Mouse (Mus musculus): Measurements from ENCODE around the gene Edrf1.
A peak's percentile ranks its signal among the peaks of the same experiment; 100 is the strongest.
"Not testable (repeated sequence)": the region's sequence is repeated elsewhere in the genome, so short reads cannot be mapped to it uniquely, and the experiment has no call there.

The Edrf1 gene

GRCm38 (mm10) chr7:133645716-133646115 lies 8.4 kb downstream of the Edrf1 start:
- peak; percentile 58 for DNase-seq (ENCODE audit: low read depth, low spot score)

GRCm38 (mm10) chr7:133662467-133662866 lies 25.1 kb downstream of the Edrf1 start:
- DNase-seq (ENCODE audit: low read depth, low spot score) = no peak

- DNase-seq (ENCODE audit: low read depth, low spot score) = peak; percentile 44
These were observed 31.7 kb downstream of the Edrf1 start for GRCm38 (mm10) chr7:133669071-133669470.

- DNase-seq (ENCODE audit: low read depth, low spot score) = peak; percentile 10
These were observed 32.6 kb downstream of the Edrf1 start for GRCm38 (mm10) chr7:133669946-133670345.

- DNase-seq (ENCODE audit: low read depth, low spot score) = no peak
These were observed 33.5 kb downstream of the Edrf1 start for GRCm38 (mm10) chr7:133670846-133671245.

- DNase-seq (ENCODE audit: low read depth, low spot score) = peak; percentile 30
These were observed 38.7 kb downstream of the Edrf1 start for GRCm38 (mm10) chr7:133676002-133676401.

GRCm38 (mm10) chr7:133678716-133679115 lies 41.4 kb downstream of the Edrf1 start:
- DNase-seq (ENCODE audit: low read depth, low spot score) = no peak

- DNase-seq (ENCODE audit: low read depth, low spot score) = no peak
These were observed 42.1 kb downstream of the Edrf1 start for GRCm38 (mm10) chr7:133679439-133679838.

- DNase-seq (ENCODE audit: low read depth, low spot score) = no peak
These were observed 42.6 kb downstream of the Edrf1 start, which contains the start of gene Mmp21 for GRCm38 (mm10) chr7:133679961-133680360. Mmp21 (minus strand) TSS chr7:133680061.

GRCm38 (mm10) chr7:133683626-133684025 lies 46.3 kb downstream of the Edrf1 start:
- DNase-seq (ENCODE audit: low read depth, low spot score) = no peak

- DNase-seq (ENCODE audit: low read depth, low spot score) = peak; percentile 22
These were observed 46.8 kb downstream of the Edrf1 start for GRCm38 (mm10) chr7:133684110-133684509.

- DNase-seq (ENCODE audit: low read depth, low spot score) = no peak
These were observed 47.4 kb downstream of the Edrf1 start for GRCm38 (mm10) chr7:133684701-133685100.

GRCm38 (mm10) chr7:133685644-133686043 lies 48.3 kb downstream of the Edrf1 start:
- DNase-seq (ENCODE audit: low read depth, low spot score) = not testable (repeated sequence)

GRCm38 (mm10) chr7:133698021-133698709 lies 60.8 kb downstream of the Edrf1 start:
- DNase-seq (ENCODE audit: low read depth, low spot score) = no peak

GRCm38 (mm10) chr7:133699885-133700284 lies 62.5 kb downstream of the Edrf1 start:
- no peak for DNase-seq (ENCODE audit: low read depth, low spot score)

- DNase-seq (ENCODE audit: low read depth, low spot score) = no peak
These were observed 64.0 kb downstream of the Edrf1 start for GRCm38 (mm10) chr7:133701366-133701765.

GRCm38 (mm10) chr7:133702333-133702732 lies 65.0 kb downstream of the Edrf1 start:
- DNase-seq (ENCODE audit: low read depth, low spot score) = no peak

- no peak for DNase-seq (ENCODE audit: low read depth, low spot score)
These were observed 66.6 kb downstream of the Edrf1 start for GRCm38 (mm10) chr7:133703906-133704305.

GRCm38 (mm10) chr7:133707301-133707700 lies 70.0 kb downstream of the Edrf1 start:
- DNase-seq (ENCODE audit: low read depth, low spot score) = peak; percentile 56

- DNase-seq (ENCODE audit: low read depth, low spot score) = no peak
These were observed 78.0 kb downstream of the Edrf1 start for GRCm38 (mm10) chr7:133715387-133715786.

- no peak for DNase-seq (ENCODE audit: low read depth, low spot score)
These were observed 81.2 kb downstream of the Edrf1 start for GRCm38 (mm10) chr7:133718580-133718979.

GRCm38 (mm10) chr7:133720616-133721015 lies 83.3 kb downstream of the Edrf1 start:
- DNase-seq (ENCODE audit: low read depth, low spot score) = no peak
